Mouse (Mus musculus): Measurements from ENCODE around the gene Rngtt. TPM values are rescaled to one million over a fixed set of nuclear protein-coding genes. Genes with fewer than 3 reads are reported as not detected.
A peak's percentile ranks its signal among the peaks of the same experiment; 100 is the strongest.

Rngtt gene
- polyA plus RNA-seq, 1 experiment from 2014 or later: 22.9 TPM

DNA sequence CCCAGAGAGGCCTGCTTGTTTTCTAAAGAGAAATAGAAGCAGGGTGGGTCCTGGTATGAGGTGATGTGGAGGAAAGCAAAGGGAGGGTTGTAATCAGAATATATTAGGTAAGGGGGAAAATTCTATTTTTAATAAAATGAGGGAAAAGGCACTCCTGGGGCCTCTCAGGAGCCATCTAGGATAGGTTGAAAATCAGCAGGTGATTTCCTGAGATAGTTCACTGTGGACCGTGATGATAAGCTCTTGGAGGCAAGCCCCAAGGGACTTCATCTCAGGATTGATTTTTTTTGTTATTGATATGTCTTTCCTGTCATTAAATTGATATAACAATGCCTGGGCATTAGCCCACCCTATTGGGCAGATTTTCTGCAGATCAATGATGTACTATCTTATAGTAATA is 175.9 kb downstream of the Rngtt start:
- Histone ChIP-seq H3K9ac (ENCODE audit: low read depth, low read length) (no peak overlapping the region), H3K4me1 (ENCODE audit: control insufficient read depth, insufficient read depth, low read length) (peaks cover 5% of the 10 kb centered on the region; the same call in 1 of the 2 replicates), H3K36me3 (ENCODE audit: control insufficient read depth, insufficient read depth, low read length) (no peaks in the 10 kb centered on the region), H3K27ac (ENCODE audit: low read length) (no peak overlapping the region), H3K4me2 (ENCODE audit: low read length) (no peak overlapping the region), H3K27me3 (ENCODE audit: control insufficient read depth, insufficient read depth, low read depth, low read length) (no peaks in the 10 kb centered on the region), H3K9me3 (replicated peaks; ENCODE audit: control insufficient read depth, low read length, poor library complexity, severe bottlenecking) (no peaks in the 10 kb centered on the region), H3K4me3 (ENCODE audit: low read depth, low read length) (no peak overlapping the region)
- 42% methylated on average over 1 of the region's 1 CpGs for WGBS
- no peak for ATAC-seq

DNA sequence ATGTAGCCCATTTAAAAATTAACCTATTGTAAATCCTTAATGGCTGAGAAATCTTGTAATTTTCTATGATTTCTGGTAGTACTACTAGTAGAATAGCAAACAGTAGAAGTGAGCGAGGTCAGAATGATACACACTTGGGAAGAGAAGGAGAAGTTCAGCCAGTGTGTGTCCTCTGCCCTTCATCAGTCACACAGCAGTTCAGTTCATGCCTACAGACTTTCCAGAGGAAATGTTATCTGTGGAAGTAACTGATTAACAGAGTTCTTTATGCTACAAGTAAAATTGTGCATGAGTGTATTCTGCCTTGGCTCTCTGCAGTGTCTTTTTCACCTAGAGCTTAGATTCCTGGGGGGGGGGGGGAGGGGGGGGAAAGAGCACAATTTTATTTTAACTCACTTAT is 181.0 kb downstream of the Rngtt start:
- WGBS: 90% methylated on average over 1 of the region's 1 CpGs
- no peak overlapping the region for H3K27ac ChIP-seq (ENCODE audit: low read length)
- H3K4me3 ChIP-seq (ENCODE audit: low read depth, low read length): no peak overlapping the region
- ATAC-seq: no peak
- no peaks in the 10 kb centered on the region for H3K4me1 ChIP-seq (ENCODE audit: control insufficient read depth, insufficient read depth, low read length)
- H3K27me3 ChIP-seq (ENCODE audit: control insufficient read depth, insufficient read depth, low read depth, low read length): no peaks in the 10 kb centered on the region
- H3K9ac ChIP-seq (ENCODE audit: low read depth, low read length): no peak overlapping the region
- 0 out of 2 replicates have a peak, but pooled peaks cover 2% of the 10 kb centered on the region for H3K9me3 ChIP-seq (replicated peaks; ENCODE audit: control insufficient read depth, low read length, poor library complexity, severe bottlenecking)
- H3K4me2 ChIP-seq (ENCODE audit: low read length): no peak overlapping the region
- no peaks in the 10 kb centered on the region for H3K36me3 ChIP-seq (ENCODE audit: control insufficient read depth, insufficient read depth, low read length)

DNA sequence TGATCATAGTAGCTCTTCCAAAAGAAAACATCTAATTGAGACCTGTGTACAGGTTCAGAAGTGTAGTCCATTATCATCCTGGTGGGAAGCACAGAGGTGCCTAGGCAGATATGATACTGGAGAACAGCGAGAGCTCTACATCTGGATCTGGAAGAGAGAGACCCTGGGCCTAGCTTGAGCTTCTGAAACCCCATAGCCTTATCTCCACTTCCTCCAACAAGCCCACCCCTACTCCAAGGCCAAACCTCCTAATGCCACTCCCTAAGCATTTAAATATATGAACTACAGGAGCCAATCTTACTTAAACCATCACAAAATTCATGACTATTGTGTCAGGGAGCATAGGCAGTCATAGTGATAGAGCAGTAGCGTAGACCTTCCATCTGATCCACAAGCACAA is 184.3 kb downstream of the Rngtt start:
- WGBS: 97% methylated on average over 2 of the region's 2 CpGs
- ATAC-seq: no peak
- Histone ChIP-seq H3K9me3 (replicated peaks; ENCODE audit: control insufficient read depth, low read length, poor library complexity, severe bottlenecking) (0 out of 2 replicates have a peak, but pooled peaks cover 2% of the 10 kb centered on the region), H3K36me3 (ENCODE audit: control insufficient read depth, insufficient read depth, low read length) (no peaks in the 10 kb centered on the region), H3K27me3 (ENCODE audit: control insufficient read depth, insufficient read depth, low read depth, low read length) (no peaks in the 10 kb centered on the region), H3K4me1 (ENCODE audit: control insufficient read depth, insufficient read depth, low read length) (peaks cover 13% of the 10 kb centered on the region; the same call in 1 of the 2 replicates), H3K9ac (ENCODE audit: low read depth, low read length) (no peak overlapping the region), H3K27ac (ENCODE audit: low read length) (no peak overlapping the region), H3K4me2 (ENCODE audit: low read length) (no peak overlapping the region), H3K4me3 (ENCODE audit: low read depth, low read length) (no peak overlapping the region)

DNA sequence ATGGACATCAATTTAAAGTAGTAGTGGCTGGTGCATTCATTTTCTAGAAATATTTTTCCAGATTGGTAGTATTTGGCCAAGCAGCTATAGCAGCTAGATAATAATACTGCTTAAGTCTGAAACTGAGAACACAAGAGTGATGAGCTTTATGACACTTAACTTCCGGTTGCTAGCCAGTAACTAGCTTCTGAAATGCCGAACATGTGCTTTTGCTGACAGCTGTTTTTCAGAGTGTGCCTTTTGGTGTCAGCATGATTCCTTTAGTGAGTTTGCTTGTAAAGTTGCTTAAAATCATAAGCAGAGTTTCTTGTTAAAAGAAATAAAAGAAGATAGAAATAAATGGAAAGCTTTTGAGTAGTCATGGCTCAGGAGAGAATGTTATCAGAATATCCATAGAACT is 186.9 kb downstream of the Rngtt start:
- no peaks in the 10 kb centered on the region for H3K27me3 ChIP-seq (ENCODE audit: control insufficient read depth, insufficient read depth, low read depth, low read length)
- H3K4me1 ChIP-seq (ENCODE audit: control insufficient read depth, insufficient read depth, low read length): peaks cover 16% of the 10 kb centered on the region
- H3K27ac ChIP-seq (ENCODE audit: low read length): no peak overlapping the region
- H3K4me3 ChIP-seq (ENCODE audit: low read depth, low read length): no peak overlapping the region
- no peaks in the 10 kb centered on the region for H3K36me3 ChIP-seq (ENCODE audit: control insufficient read depth, insufficient read depth, low read length)
- 24% methylated on average over 2 of the region's 2 CpGs for WGBS
- no peak overlapping the region for H3K9ac ChIP-seq (ENCODE audit: low read depth, low read length)
- no peak for ATAC-seq
- H3K9me3 ChIP-seq (replicated peaks; ENCODE audit: control insufficient read depth, low read length, poor library complexity, severe bottlenecking): 0 out of 2 replicates have a peak, but pooled peaks cover 2% of the 10 kb centered on the region
- no peak overlapping the region for H3K4me2 ChIP-seq (ENCODE audit: low read length)

DNA sequence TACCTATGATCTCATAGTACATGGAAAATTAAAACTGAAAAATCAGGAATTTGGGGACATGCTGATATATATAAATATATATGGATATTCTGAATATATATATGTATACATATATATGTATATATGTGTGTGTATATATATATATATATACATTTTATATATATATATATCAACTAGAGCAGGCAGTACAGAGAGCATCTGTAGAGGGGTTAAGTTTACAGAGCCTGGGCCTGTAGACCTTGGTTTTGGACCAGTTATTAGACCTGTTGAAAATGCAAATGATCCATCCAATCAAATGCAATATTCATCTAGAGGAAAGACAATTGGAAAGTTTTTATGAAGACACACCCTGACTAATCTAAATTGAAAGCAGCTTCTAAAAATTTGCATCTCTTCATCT is 187.5 kb downstream of the Rngtt start:
- no peaks in the 10 kb centered on the region for H3K27me3 ChIP-seq (ENCODE audit: control insufficient read depth, insufficient read depth, low read depth, low read length)
- H3K27ac ChIP-seq (ENCODE audit: low read length): no peak overlapping the region
- no peaks in the 10 kb centered on the region for H3K36me3 ChIP-seq (ENCODE audit: control insufficient read depth, insufficient read depth, low read length)
- peaks cover 16% of the 10 kb centered on the region for H3K4me1 ChIP-seq (ENCODE audit: control insufficient read depth, insufficient read depth, low read length)
- H3K4me3 ChIP-seq (ENCODE audit: low read depth, low read length): no peak overlapping the region
- no peak for ATAC-seq
- no peak overlapping the region for H3K9ac ChIP-seq (ENCODE audit: low read depth, low read length)
- no peak overlapping the region for H3K4me2 ChIP-seq (ENCODE audit: low read length)
- 0 out of 2 replicates have a peak, but pooled peaks cover 2% of the 10 kb centered on the region for H3K9me3 ChIP-seq (replicated peaks; ENCODE audit: control insufficient read depth, low read length, poor library complexity, severe bottlenecking)

DNA sequence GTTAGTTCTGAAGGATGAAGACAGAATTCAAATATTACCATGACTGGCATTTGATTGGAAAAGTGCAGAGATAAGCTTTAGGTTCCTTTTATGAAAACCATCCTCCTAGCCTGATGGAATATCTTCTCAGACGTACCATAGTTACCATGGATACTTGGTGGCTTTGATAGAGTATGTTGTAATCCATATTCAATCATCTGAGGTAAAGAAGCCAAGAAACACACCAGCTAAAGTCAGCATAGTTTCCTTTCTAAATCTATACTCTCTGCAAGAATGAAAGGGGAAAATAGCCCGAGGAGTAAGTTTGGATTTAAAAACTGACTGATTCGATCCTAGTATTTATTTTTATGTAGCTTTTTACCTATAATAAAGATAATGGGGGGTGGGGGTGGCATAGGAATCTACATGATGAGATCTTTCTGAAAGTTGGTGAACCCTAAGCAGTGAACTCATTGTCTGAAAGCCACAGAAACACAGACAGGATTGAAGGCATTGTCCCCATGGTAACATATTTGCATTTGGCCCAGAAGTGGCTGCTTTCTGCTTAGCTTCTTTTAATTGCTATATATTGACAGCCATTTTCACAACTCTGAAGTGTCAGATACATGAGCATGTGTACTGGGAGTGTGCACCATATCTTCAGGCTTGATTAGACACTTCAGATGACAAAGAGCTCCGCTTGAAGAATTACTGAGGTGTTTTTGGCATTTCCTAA is 188.2 kb downstream of the Rngtt start:
- Histone ChIP-seq H3K27ac (ENCODE audit: low read length) (0 out of 2 replicates have a peak overlapping the region, but pooled peaks have one; percentile 6), H3K4me2 (ENCODE audit: low read length) (no peak overlapping the region), H3K9ac (ENCODE audit: low read depth, low read length) (no peak overlapping the region), H3K9me3 (replicated peaks; ENCODE audit: control insufficient read depth, low read length, poor library complexity, severe bottlenecking) (0 out of 2 replicates have a peak, but pooled peaks cover 2% of the 10 kb centered on the region), H3K4me3 (ENCODE audit: low read depth, low read length) (no peak overlapping the region), H3K27me3 (ENCODE audit: control insufficient read depth, insufficient read depth, low read depth, low read length) (no peaks in the 10 kb centered on the region), H3K4me1 (ENCODE audit: control insufficient read depth, insufficient read depth, low read length) (peaks cover 16% of the 10 kb centered on the region), H3K36me3 (ENCODE audit: control insufficient read depth, insufficient read depth, low read length) (no peaks in the 10 kb centered on the region)
- WGBS: 33% methylated on average over 4 of the region's 4 CpGs
- ATAC-seq: peak; percentile 59; the same call in 1 of the 2 replicates

DNA sequence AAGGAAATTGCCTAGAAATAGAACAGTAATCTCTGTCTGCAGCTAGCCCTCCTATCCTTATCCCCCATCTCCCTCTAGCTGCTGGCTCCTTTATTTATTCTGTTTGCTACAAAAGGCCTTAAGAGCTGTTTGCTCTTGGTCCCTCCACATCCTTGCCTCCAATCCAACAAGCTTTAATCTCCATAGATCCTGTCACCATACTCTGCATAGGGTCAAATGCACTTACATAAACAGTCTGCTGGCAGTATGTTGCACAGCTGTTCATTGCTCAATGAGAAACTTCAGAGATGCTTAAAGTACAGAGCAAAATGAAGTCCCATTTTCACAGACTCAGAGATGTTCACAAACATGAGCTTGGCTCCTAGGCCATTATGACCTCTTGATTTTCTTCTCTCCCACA is 196.5 kb downstream of the Rngtt start:
- Histone ChIP-seq H3K4me2 (ENCODE audit: low read length) (no peak overlapping the region), H3K36me3 (ENCODE audit: control insufficient read depth, insufficient read depth, low read length) (no peaks in the 10 kb centered on the region)
- ATAC-seq: no peak

DNA sequence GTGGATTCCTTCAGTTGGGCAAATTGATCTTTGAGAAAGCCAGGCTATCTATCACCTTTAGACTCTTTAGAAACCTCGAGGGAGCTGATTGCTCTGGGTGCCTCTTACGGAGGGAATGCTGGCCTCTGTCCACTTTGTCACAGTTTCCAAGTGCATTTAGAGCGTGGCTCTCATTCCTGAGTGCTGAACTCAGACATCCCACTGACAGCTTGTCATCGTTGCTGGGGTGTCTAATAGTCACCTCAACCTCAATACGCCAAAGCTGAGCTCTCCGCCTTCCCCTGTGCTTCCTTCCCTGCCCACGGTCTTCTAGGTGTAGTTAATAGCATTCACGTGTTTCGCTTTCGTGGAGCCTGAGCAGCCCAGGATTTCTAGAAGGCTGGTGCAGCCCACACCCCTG is 200.4 kb downstream of the Rngtt start:
- H3K27ac ChIP-seq (ENCODE audit: low read length): no peak overlapping the region
- no peaks in the 10 kb centered on the region for H3K9me3 ChIP-seq (replicated peaks; ENCODE audit: control insufficient read depth, low read length, poor library complexity, severe bottlenecking)
- H3K4me1 ChIP-seq (ENCODE audit: control insufficient read depth, insufficient read depth, low read length): no peaks in the 10 kb centered on the region
- no peaks in the 10 kb centered on the region for H3K27me3 ChIP-seq (ENCODE audit: control insufficient read depth, insufficient read depth, low read depth, low read length)
- 88% methylated on average over 10 of the region's 10 CpGs for WGBS
- H3K4me3 ChIP-seq (ENCODE audit: low read depth, low read length): no peak overlapping the region
- no peak for ATAC-seq
- no peaks in the 10 kb centered on the region for H3K36me3 ChIP-seq (ENCODE audit: control insufficient read depth, insufficient read depth, low read length)
- H3K4me2 ChIP-seq (ENCODE audit: low read length): no peak overlapping the region
- H3K9ac ChIP-seq (ENCODE audit: low read depth, low read length): no peak overlapping the region

More for the DNA sequence above, 196.5 kb downstream of the Rngtt start:
- H3K27me3 ChIP-seq (ENCODE audit: control insufficient read depth, insufficient read depth, low read depth, low read length): no peaks in the 10 kb centered on the region
- H3K4me3 ChIP-seq (ENCODE audit: low read depth, low read length): no peak overlapping the region
- no peak overlapping the region for H3K9ac ChIP-seq (ENCODE audit: low read depth, low read length)
- H3K27ac ChIP-seq (ENCODE audit: low read length): no peak overlapping the region
- H3K9me3 ChIP-seq (replicated peaks; ENCODE audit: control insufficient read depth, low read length, poor library complexity, severe bottlenecking): no peaks in the 10 kb centered on the region
- H3K4me1 ChIP-seq (ENCODE audit: control insufficient read depth, insufficient read depth, low read length): no peaks in the 10 kb centered on the region

DNA sequence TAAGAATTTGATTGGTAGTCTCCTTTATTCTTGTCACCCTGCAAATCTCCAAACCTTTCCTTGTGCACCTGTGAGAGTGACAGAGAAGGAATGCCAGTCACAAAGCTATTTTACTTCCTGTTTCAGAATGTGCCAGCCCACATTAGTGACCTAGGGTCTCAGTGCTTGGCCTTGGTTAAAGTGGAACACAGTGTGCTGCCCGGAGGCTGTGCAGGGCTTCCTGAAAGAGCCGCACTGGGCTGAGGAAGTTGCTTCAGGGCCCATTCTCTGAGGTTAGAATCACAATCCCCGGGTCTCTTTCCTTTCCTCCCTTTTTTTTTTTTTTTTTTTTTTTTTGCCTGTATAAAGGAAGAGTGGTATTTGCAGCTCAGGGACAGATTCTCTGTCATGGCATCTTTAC is 203.3 kb downstream of the Rngtt start:
- no peak overlapping the region for H3K4me3 ChIP-seq (ENCODE audit: low read depth, low read length)
- H3K4me2 ChIP-seq (ENCODE audit: low read length): no peak overlapping the region
- H3K9ac ChIP-seq (ENCODE audit: low read depth, low read length): no peak overlapping the region
- H3K4me1 ChIP-seq (ENCODE audit: control insufficient read depth, insufficient read depth, low read length): no peaks in the 10 kb centered on the region
- ATAC-seq: no peak
- no peaks in the 10 kb centered on the region for H3K36me3 ChIP-seq (ENCODE audit: control insufficient read depth, insufficient read depth, low read length)
- no peaks in the 10 kb centered on the region for H3K9me3 ChIP-seq (replicated peaks; ENCODE audit: control insufficient read depth, low read length, poor library complexity, severe bottlenecking)
- no peak overlapping the region for H3K27ac ChIP-seq (ENCODE audit: low read length)
- no peaks in the 10 kb centered on the region for H3K27me3 ChIP-seq (ENCODE audit: control insufficient read depth, insufficient read depth, low read depth, low read length)
- WGBS: 89% methylated on average over 3 of the region's 3 CpGs
